Mouse (Mus musculus) heart, adult 2 months (tissue): ENCODE data around the gene Msh5.

Experiments
- CTCF ChIP-seq: fragments of 200-600 bp; IDR thresholded peaks from 2 replicates; pipeline ENCODE4 v1.8.1; 2022; ENCODE audit warnings: antibody characterized with exemption, mild to moderate bottlenecking, moderate library complexity
- EP300 ChIP-seq: fragments of 200-500 bp; IDR thresholded peaks from 2 replicates; pipeline ENCODE4 v1.6.1; 2011; ENCODE audit warnings: low read depth, low read length, control low read depth; ENCODE audit not compliant: insufficient read depth
- POLR2A ChIP-seq: fragments of 200-500 bp; IDR thresholded peaks from 2 replicates; pipeline ENCODE4 v1.6.1; 2011; ENCODE audit warnings: mild to moderate bottlenecking, low read depth, low read length, control low read depth; ENCODE audit not compliant: insufficient read depth

- no peak for TF ChIP-seq POLR2A
- TF ChIP-seq CTCF: no peak
- no peak for TF ChIP-seq EP300
Measured at GRCm38 (mm10) chr17:35031272-35031671, 15.3 kb downstream of the Msh5 start.
